Mouse (Mus musculus) thymus, adult 2 months (tissue): ENCODE data around the gene Ccdc30.

Source experiments
- CTCF ChIP-seq: fragments of 200-500 bp; IDR thresholded peaks from 2 replicates; pipeline ENCODE4 v1.5.1; 2012; ENCODE audit warnings: mild to moderate bottlenecking, control low read depth, low read length, moderate library complexity, borderline replicate concordance; ENCODE audit not compliant: control insufficient read depth, poor library complexity, insufficient read depth; ENCODE audit errors: extremely low read depth
- POLR2A ChIP-seq: fragments of 200-500 bp; IDR thresholded peaks from 2 replicates; pipeline ENCODE4 v1.6.1; 2012; ENCODE audit warnings: mild to moderate bottlenecking, low read length, control low read depth, moderate library complexity; ENCODE audit not compliant: control insufficient read depth, poor library complexity, insufficient read depth; ENCODE audit errors: extremely low read depth

DNA sequence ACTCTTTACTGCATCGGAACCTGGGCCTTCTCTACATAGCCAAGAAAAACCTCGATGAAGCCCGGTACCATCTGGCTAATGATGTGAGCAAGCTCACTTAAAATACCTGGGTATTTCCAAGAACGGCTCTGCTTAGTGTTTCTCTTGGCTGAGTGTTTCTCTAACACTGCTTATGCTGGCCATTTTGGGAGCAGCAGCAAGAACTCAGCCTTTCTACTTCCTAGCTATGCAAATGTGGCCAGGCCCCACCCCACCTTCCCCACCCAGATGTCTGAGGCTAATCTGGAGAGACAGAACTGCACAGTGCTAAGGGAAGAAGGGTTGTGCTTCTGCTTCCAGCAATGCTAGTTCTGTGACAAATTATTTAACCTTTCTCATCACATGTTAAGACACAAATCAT lies 26.5 kb upstream of the Ccdc30 start:
- TF ChIP-seq CTCF: no peak
- no peak for TF ChIP-seq POLR2A
